Mouse (Mus musculus): Measurements from ENCODE around the gene Brsk1.

Gene Brsk1

GRCm38 (mm10) chr7:4690387-4690786, at the start of gene Brsk1:
Brsk1 (plus strand) TSS chr7:4690604.
- DNase-seq (ENCODE audit: extremely low read depth, insufficient read length, low spot score): no peak

GRCm38 (mm10) chr7:4641155-4641554, 49.2 kb upstream of the Brsk1 start:
- DNase-seq (ENCODE audit: extremely low read depth, insufficient read length, low spot score): no peak

DNA sequence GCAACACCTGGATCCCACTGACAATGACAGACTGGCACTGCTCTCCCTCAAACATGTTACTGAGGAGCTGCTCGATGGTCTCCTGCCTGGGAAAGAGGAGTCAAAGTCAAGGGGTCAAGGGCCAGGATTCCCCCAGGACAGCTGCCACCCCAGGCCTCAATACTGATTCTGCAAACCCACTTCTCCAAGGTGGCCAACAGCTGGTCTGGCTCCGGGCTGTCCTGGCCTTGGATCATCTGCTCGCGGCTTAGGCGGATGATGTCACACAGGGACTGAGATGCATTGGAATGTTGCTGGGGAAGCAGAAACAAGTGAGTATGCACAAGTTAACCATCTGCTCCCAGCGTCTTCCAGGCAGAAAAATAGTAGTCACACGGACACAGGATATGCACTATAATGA, 48.4 kb upstream of the Brsk1 start:
- no peak for DNase-seq (ENCODE audit: extremely low read depth, insufficient read length, low spot score)

- DNase-seq (ENCODE audit: extremely low read depth, insufficient read length, low spot score): no peak
These were observed 47.2 kb upstream of the Brsk1 start for GRCm38 (mm10) chr7:4643225-4643624.

GRCm38 (mm10) chr7:4646806-4647205, 43.6 kb upstream of the Brsk1 start:
- DNase-seq (ENCODE audit: extremely low read depth, insufficient read length, low spot score): no peak

DNA sequence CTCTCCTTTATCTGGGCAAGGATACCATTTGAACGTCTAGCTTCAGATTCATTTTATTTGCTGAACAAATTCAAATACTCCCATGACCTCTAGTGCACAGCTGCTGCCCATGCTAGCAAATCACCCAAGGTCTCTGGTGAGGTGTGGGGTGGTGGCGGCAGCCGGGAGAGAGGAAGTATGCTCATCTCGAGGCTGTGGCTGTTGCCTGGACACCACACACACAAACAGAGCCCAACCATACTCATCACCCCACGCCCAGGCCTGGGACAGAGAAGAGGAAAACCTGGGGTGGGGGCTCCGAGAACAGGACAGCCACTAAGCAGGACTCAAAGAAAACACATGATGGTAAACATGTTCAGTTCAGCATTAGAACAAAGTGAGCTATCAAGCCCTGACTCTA, 43.1 kb upstream of the Brsk1 start:
- DNase-seq (ENCODE audit: extremely low read depth, insufficient read length, low spot score): no peak

DNA sequence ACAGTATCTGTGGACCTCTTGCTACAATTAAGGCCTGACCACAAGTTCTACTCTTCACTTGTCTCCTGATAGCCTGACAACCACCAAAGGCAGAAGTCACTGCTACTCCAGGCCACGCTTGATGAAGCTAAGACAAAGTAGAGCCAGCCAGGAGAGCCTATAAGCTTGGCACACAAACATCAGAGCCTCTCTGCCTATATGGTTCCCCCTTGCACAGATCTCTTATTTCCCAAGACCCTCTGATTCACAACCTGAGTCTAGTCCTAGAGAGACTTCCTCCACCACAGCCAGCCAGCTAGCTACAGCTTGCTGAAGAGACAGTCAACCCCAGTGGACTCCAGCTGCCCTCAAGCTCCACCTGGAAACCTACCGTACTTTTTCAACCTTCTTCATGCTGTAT, 42.4 kb upstream of the Brsk1 start:
- DNase-seq (ENCODE audit: extremely low read depth, insufficient read length, low spot score): no peak

GRCm38 (mm10) chr7:4651581-4651980, 38.8 kb upstream of the Brsk1 start:
- DNase-seq (ENCODE audit: extremely low read depth, insufficient read length, low spot score): no peak

GRCm38 (mm10) chr7:4652726-4653125, 37.7 kb upstream of the Brsk1 start:
- no peak for DNase-seq (ENCODE audit: extremely low read depth, insufficient read length, low spot score)

- DNase-seq (ENCODE audit: extremely low read depth, insufficient read length, low spot score): no peak
These were observed 37.1 kb upstream of the Brsk1 start for GRCm38 (mm10) chr7:4653351-4653750.

- DNase-seq (ENCODE audit: extremely low read depth, insufficient read length, low spot score): no peak
These were observed 36.6 kb upstream of the Brsk1 start for GRCm38 (mm10) chr7:4653780-4654179.

DNA sequence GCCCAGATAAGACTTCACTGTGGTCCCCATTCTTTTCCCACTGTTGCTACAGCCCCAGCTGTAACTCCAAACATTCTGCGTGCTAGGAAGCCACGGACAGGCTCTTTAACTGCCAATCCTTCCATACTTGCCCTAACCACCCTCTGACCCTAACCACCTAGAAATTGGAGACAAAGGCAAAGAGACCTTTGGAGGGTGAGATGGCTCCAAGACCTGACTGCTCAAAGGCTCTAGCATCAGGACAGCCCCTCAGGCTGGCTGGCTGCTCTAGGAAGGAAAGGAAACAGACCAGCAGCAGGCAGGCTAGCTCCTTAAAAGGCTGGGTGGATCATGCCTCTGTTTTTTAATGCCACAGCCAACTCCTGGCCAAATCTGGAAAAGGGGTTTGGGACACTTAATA, 36.2 kb upstream of the Brsk1 start:
- no peak for DNase-seq (ENCODE audit: extremely low read depth, insufficient read length, low spot score)

DNA sequence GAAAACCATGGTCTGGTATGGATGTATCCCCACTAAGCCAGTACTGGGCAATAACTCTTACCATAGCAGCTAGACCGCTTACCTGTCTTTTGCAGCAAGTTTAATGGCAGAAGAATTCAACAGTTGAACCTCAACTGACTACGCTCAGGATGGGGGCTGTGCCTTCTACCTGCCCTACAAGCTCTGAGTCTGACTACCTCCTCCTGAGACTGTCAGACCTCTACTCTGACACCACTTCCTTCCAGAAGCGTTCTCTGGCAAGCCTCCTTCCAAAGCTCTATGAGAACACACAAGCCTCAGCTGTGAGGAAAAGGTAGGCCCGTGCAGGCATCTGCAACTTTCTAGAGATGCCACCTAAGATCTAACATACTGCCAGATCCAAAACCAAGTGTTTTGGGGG, 35.0 kb upstream of the Brsk1 start:
- DNase-seq (ENCODE audit: extremely low read depth, insufficient read length, low spot score): no peak

DNA sequence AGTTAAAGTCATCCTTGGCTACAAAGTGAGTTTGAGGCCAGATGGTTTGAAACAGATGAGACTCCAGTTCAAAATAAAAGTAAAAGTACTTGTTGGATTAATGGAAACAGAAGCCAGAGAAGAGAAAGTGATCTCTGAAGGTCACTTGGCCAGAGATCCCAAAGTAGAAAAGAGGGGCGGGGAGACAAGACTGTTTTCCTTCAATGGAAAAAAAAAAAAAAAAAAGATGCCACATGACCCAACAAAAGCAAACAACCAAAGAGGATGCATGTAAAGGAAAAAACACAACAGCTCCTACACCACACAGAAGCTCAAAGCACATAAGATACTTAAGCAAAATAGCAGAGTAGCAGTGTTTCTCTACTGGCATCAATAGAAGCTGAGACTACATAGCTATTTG, 34.5 kb upstream of the Brsk1 start:
- no peak for DNase-seq (ENCODE audit: extremely low read depth, insufficient read length, low spot score)

GRCm38 (mm10) chr7:4656818-4657217, 33.6 kb upstream of the Brsk1 start:
- DNase-seq (ENCODE audit: extremely low read depth, insufficient read length, low spot score): no peak

GRCm38 (mm10) chr7:4657521-4658127, 32.8 kb upstream of the Brsk1 start:
- DNase-seq (ENCODE audit: extremely low read depth, insufficient read length, low spot score): no peak

DNA sequence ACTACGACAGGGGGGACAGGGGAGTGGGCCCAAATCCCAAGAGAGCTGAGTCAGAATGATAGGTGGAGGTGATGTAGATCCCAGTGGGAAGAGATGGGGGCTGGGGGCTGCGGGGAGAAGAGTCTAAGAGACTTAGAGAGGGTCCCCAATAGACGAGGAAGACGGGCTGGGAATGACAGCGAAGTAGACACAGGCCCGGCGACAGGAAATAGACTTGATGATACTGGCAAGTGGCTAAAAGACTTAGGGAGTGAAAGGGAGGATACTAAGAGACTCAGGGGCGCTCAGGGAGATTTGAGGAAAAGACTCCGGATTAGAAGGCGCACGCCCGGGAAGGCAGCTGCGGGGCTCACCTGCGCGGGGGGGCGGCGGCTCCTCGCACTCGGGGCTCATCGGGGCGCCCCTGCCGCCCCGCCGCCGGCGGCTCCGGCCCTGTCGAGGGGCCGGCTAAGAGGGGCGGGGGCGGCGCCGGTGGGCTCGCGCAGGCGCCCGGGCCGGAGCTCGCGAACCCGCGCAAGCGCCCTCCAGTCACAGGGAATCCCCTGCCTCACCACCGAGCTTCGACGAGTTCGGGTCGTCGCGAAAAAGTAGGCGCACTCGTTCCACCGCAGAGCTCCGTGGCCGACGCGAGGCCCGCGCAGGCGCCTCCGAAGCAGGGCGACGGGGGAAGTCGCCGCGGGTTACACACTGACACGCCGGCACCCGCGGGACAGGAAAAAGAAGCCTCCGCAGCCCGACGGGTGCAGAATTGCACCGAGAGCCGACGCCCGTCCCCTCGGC, 32.1 kb upstream of the Brsk1 start:
- no peak for DNase-seq (ENCODE audit: extremely low read depth, insufficient read length, low spot score)

DNA sequence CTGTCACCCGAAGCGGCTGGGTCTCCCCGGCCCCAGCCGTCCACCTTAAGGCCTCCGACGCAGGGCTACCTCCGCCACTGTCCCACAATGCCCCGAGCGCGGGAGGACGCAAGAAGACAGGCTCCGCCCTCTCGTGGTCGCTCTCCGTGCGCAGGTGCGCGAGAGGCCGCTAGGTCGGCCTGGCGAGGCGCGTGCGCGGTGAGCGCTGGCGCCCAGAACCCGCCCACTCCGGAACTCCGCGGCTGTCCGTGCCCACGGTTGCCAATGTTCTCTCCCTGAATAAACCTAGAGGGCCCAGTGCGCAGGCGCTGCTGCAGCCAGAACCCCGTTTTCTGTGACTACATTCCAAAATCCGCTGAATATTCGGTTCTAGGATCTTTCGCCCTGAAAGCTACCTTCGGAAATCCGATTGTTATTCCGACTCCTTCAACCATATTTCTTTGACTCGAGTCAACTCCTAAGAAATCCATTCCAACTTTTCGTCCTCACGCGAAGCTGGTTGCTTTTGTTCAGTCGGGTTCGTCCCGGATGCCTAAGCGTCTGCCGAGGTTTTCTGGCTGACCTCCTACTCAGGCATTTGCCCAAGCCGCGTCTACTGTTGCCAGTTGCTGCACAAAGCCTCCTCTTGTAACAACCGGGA, 31.4 kb upstream of the Brsk1 start, which contains the start of gene Ppp6r1:
TSS of gene Ppp6r1 (minus strand) at position 108 of the 640 bp plus-strand sequence.
- DNase-seq (ENCODE audit: extremely low read depth, insufficient read length, low spot score): peak; percentile 98

- no peak for DNase-seq (ENCODE audit: extremely low read depth, insufficient read length, low spot score)
These were observed 30.4 kb upstream of the Brsk1 start for GRCm38 (mm10) chr7:4659911-4660443.

DNA sequence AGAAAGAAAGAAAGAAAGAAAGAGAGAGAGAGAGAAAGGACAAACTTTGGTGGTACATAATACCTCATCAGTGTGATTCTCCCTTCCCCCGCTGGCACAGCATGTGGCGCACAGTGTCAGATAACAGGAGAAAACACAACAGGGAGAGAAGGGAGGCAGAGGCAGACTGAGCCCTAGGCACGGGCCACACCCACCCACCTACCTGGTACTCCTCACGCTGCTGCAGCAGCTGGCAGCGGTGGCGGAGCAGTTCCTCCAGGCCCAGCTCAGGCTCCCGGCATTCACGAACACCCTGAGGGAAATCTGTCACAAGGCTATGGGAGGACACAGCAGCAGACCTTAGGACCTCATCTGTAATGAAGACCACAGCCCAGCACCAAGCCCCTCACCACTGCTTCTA, 27.2 kb upstream of the Brsk1 start:
- no peak for DNase-seq (ENCODE audit: extremely low read depth, insufficient read length, low spot score)

DNA sequence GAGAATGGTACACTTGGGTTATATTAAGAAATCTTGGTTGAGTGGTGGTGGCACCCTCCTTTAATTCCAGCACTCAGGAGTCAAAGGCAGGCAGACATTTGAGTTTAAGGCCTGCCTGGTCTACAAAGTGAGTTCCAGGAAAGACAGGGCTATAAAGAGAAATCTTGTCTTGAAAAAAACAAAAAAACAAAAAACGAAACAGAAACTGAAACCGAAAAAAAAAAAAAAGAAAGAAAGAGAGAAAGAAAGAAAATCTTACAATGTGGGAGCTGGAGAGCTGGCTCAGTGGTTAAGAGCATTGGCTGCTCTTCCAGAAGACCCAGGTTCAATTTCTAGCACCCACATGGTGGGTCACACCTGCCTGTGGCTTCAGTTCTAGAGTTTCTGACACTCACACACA, 26.7 kb upstream of the Brsk1 start:
- DNase-seq (ENCODE audit: extremely low read depth, insufficient read length, low spot score): no peak

DNA sequence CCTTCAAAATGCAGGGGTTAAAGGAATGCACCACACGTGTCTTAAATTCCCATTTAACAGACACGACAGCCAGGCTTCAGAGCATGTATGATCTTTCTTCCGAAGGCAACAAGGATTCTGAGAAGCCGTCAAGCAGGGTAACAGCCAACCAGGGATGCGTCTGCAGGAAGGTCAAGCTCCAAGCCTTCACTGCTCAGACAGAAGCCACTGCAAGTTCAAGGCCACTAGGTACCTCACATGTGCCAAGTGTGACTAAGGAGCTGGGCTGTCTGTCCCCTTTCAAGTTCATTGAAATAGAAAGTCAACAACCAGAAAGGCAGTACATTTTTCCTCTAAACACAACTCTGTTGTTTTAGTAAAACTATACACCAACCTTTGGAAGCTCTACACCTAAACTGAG, 23.5 kb upstream of the Brsk1 start:
- no peak for DNase-seq (ENCODE audit: extremely low read depth, insufficient read length, low spot score)

Data from 3134 (cell line).